Mouse (Mus musculus) stomach, postnatal 0 days (tissue): ENCODE results near the gene Gm9970.

Source experiments
- CTCF ChIP-seq: IDR thresholded peaks from 2 replicates; pipeline ENCODE4 v1.5.1; 2016; ENCODE audit warnings: antibody characterized with exemption, low read depth, mild to moderate bottlenecking, moderate library complexity
- EP300 ChIP-seq: optimal IDR thresholded peaks from 2 replicates; pipeline ENCODE3; 2016; ENCODE audit warnings: antibody characterized with exemption

DNA sequence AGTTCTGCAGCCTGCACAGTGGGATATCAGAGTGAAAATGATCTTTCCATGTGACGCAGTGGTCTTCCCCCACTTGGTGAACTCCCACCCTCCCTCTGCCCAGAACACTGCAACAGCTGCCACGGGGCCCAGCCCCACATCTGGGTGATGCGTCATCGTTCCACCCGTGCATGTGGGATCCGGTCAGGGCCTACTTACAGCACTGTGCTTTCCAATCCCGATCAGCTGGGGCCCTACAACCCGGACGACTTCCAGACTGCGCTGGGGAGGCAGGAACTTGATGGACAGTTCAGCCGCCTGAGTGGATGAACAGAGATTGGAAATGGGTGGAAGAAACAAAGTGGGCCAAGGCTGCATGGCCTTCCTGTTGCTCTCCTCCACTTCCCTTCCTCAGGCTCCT is 16.6 kb upstream of the Gm9970 start:
- TF ChIP-seq CTCF (no peak), EP300 (no peak)
